Mouse (Mus musculus): ENCODE data around the gene Ubp1. TPM values are rescaled to one million over a fixed set of nuclear protein-coding genes. Genes with fewer than 3 reads are reported as not detected.

Gene Ubp1
- polyA plus RNA-seq, 1 experiment from 2014 or later: 20.5 TPM

- TF ChIP-seq CTCF (IDR thresholded peaks at IDR 0.05) (no peak), EP300 (IDR thresholded peaks at IDR 0.05) (no peak)
- H3K4me1 ChIP-seq (ENCODE audit: insufficient read depth, low read depth, low read length): no peaks in the 10 kb centered on the region
- H3K9me3 ChIP-seq (ENCODE audit: low read length): no peaks in the 10 kb centered on the region
- H3K4me3 ChIP-seq (ENCODE audit: low read depth, low read length): no peak overlapping the region
- no peak overlapping the region for H3K27ac ChIP-seq (ENCODE audit: low read length)
- H3K27me3 ChIP-seq (replicated peaks; ENCODE audit: insufficient read depth, low read length): no peaks in the 10 kb centered on the region
- WGBS: 92% methylated on average over 5 of the region's 5 CpGs
- DNase-seq (ENCODE audit: low spot score) (no peak), ATAC-seq (no peak)
- H3K4me2 ChIP-seq (replicated peaks; ENCODE audit: low read depth, low read length): no peak overlapping the region
- peaks cover 8% of the 10 kb centered on the region; the same call in 1 of the 2 replicates for H3K36me3 ChIP-seq (ENCODE audit: insufficient read depth, low read length)
- no peak overlapping the region for H3K9ac ChIP-seq (replicated peaks; ENCODE audit: low read depth)
Observed at GRCm38 (mm10) chr9:113924883-113925282, 5.9 kb upstream of the Ubp1 start.

DNA sequence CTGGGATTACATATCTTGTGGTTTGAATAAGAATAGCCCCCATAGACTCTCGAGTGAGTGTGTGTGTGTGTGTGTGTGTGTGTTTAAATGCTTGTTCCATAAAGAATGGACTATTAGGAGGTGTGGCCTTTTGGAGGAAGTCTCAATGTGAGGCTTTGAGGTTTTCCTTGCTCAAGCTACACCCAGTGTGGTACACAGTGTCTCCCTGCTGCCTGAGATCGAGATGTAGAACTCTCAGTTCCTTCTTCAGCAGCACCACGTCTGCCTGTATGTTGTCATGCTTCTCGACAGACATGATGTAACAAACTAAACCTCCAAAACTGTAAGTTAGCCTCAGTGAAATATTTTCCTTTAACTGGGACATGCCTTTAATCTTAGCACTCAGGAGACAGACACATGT is 2.1 kb upstream of the Ubp1 start:
- Histone ChIP-seq H3K27ac (ENCODE audit: low read length) (no peak overlapping the region), H3K4me2 (replicated peaks; ENCODE audit: low read depth, low read length) (no peak overlapping the region), H3K9me3 (ENCODE audit: low read length) (no peaks in the 10 kb centered on the region), H3K4me1 (ENCODE audit: insufficient read depth, low read depth, low read length) (peaks cover 9% of the 10 kb centered on the region), H3K27me3 (replicated peaks; ENCODE audit: insufficient read depth, low read length) (no peaks in the 10 kb centered on the region), H3K9ac (replicated peaks; ENCODE audit: low read depth) (no peak overlapping the region), H3K36me3 (ENCODE audit: insufficient read depth, low read length) (no peaks in the 10 kb centered on the region), H3K4me3 (ENCODE audit: low read depth, low read length) (no peak overlapping the region)
- no peak for ATAC-seq
- 72% methylated on average over 4 of the region's 4 CpGs for WGBS
- no peak for TF ChIP-seq CTCF (IDR thresholded peaks at IDR 0.05)
- TF ChIP-seq EP300 (IDR thresholded peaks at IDR 0.05): no peak
- peak; percentile 48 for DNase-seq (ENCODE audit: low spot score)

DNA sequence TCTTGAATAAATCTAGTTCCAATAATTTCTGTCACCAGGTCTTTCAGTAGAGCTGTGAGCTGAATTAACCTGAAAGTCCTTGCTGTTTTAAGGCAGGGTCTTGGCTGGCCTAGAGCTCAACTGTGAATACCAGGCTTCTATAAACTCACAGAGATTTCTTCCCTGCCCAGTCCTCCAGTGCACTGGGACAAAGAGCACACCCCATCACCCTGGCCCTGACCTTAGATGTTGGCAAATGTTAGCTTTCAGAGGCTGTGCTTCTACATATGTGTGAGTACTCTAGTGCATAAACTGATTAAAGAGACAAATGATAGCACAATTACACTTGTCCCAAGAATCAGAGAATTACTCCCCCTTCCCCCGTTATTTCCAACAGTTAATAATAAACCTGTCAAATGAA is 1.1 kb upstream of the Ubp1 start:
- no peak overlapping the region for H3K9ac ChIP-seq (replicated peaks; ENCODE audit: low read depth)

GRCm38 (mm10) chr9:113931375-113932099 is 803 bp downstream of the Ubp1 start:
- Histone ChIP-seq H3K27me3 (replicated peaks; ENCODE audit: insufficient read depth, low read length) (no peaks in the 10 kb centered on the region), H3K27ac (ENCODE audit: low read length) (peak overlapping the region; percentile 95), H3K4me1 (ENCODE audit: insufficient read depth, low read depth, low read length) (peaks cover 9% of the 10 kb centered on the region), H3K36me3 (ENCODE audit: insufficient read depth, low read length) (no peaks in the 10 kb centered on the region), H3K4me2 (replicated peaks; ENCODE audit: low read depth, low read length) (peak overlapping the region; percentile 95), H3K9ac (replicated peaks; ENCODE audit: low read depth) (peak overlapping the region; percentile 88), H3K4me3 (ENCODE audit: low read depth, low read length) (peak overlapping the region; percentile 91), H3K9me3 (ENCODE audit: low read length) (no peaks in the 10 kb centered on the region)
- DNase-seq (ENCODE audit: low spot score): peak; percentile 23
- ATAC-seq: peak; percentile 8
- TF ChIP-seq EP300 (IDR thresholded peaks at IDR 0.05) (no peak), CTCF (IDR thresholded peaks at IDR 0.05) (no peak)
- WGBS: under 1% methylated on average over 56 of the region's 91 CpGs

More for the DNA sequence above, 1.1 kb upstream of the Ubp1 start:
- H3K27ac ChIP-seq (ENCODE audit: low read length): no peak overlapping the region
- DNase-seq (ENCODE audit: low spot score) (no peak), ATAC-seq (no peak)
- H3K27me3 ChIP-seq (replicated peaks; ENCODE audit: insufficient read depth, low read length): no peaks in the 10 kb centered on the region
- no peaks in the 10 kb centered on the region for H3K36me3 ChIP-seq (ENCODE audit: insufficient read depth, low read length)
- TF ChIP-seq CTCF (IDR thresholded peaks at IDR 0.05) (no peak), EP300 (IDR thresholded peaks at IDR 0.05) (no peak)
- H3K4me2 ChIP-seq (replicated peaks; ENCODE audit: low read depth, low read length): no peak overlapping the region
- no peaks in the 10 kb centered on the region for H3K9me3 ChIP-seq (ENCODE audit: low read length)
- 82% methylated on average over 1 of the region's 1 CpGs for WGBS
- peaks cover 9% of the 10 kb centered on the region for H3K4me1 ChIP-seq (ENCODE audit: insufficient read depth, low read depth, low read length)
- no peak overlapping the region for H3K4me3 ChIP-seq (ENCODE audit: low read depth, low read length)

GRCm38 (mm10) chr9:113932100-113932470 is 1.4 kb downstream of the Ubp1 start:
- peak overlapping the region; percentile 95 for H3K4me2 ChIP-seq (replicated peaks; ENCODE audit: low read depth, low read length)
- no peaks in the 10 kb centered on the region for H3K9me3 ChIP-seq (ENCODE audit: low read length)
- ATAC-seq (no peak), DNase-seq (ENCODE audit: low spot score) (peak; percentile 67)
- 0% methylated on average over 8 of the region's 8 CpGs for WGBS
- H3K4me3 ChIP-seq (ENCODE audit: low read depth, low read length): peak overlapping the region; percentile 91
- H3K4me1 ChIP-seq (ENCODE audit: insufficient read depth, low read depth, low read length): peaks cover 9% of the 10 kb centered on the region
- peak overlapping the region; percentile 88 for H3K9ac ChIP-seq (replicated peaks; ENCODE audit: low read depth)
- H3K27me3 ChIP-seq (replicated peaks; ENCODE audit: insufficient read depth, low read length): no peaks in the 10 kb centered on the region
- peak overlapping the region; percentile 95 for H3K27ac ChIP-seq (ENCODE audit: low read length)
- H3K36me3 ChIP-seq (ENCODE audit: insufficient read depth, low read length): no peaks in the 10 kb centered on the region
- TF ChIP-seq CTCF (IDR thresholded peaks at IDR 0.05): no peak
- no peak for TF ChIP-seq EP300 (IDR thresholded peaks at IDR 0.05)

DNA sequence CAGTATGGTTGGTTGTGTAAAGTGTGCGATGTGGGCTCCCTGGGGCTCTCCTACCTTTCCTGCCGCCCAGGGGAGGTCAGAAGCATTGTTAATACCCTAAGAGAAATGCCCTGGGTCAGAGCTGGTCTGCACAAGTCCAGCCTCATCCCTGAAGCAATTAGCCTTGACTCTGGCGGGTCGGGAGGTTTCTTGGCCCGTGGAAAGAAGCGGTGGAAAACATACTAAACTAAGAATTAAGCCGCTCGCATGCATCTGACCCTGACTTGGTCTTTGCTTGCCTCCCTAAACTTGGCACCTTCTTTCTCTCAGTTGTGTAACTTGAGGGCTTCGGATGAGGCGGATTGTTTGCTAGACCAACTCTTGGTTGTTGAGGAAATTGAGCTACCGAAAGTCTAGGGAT is 1.8 kb downstream of the Ubp1 start:
- Histone ChIP-seq H3K36me3 (ENCODE audit: insufficient read depth, low read length) (no peaks in the 10 kb centered on the region), H3K27me3 (replicated peaks; ENCODE audit: insufficient read depth, low read length) (no peaks in the 10 kb centered on the region), H3K4me3 (ENCODE audit: low read depth, low read length) (peak overlapping the region; percentile 91), H3K9me3 (ENCODE audit: low read length) (no peaks in the 10 kb centered on the region), H3K4me2 (replicated peaks; ENCODE audit: low read depth, low read length) (peak overlapping the region; percentile 95), H3K9ac (replicated peaks; ENCODE audit: low read depth) (peak overlapping the region; percentile 88), H3K27ac (ENCODE audit: low read length) (peak overlapping the region; percentile 95), H3K4me1 (ENCODE audit: insufficient read depth, low read depth, low read length) (peaks cover 9% of the 10 kb centered on the region)
- DNase-seq (ENCODE audit: low spot score) (peak; percentile 59), ATAC-seq (no peak)
- no peak for TF ChIP-seq EP300 (IDR thresholded peaks at IDR 0.05)
- no peak for TF ChIP-seq CTCF (IDR thresholded peaks at IDR 0.05)
- 11% methylated on average over 11 of the region's 11 CpGs for WGBS

All from lung, postnatal 0 days (tissue).